Mouse (Mus musculus) B cell, adult 2 months (primary cell): ENCODE results near the gene Clec1a.
"Not testable (repeated sequence)": the region's sequence is repeated elsewhere in the genome, so short reads cannot be mapped to it uniquely, and the experiment has no call there.

Source experiments
- DNase-seq, 2 experiments: peaks; one replicate each; pipeline ENCODE4 v3.0.0; 2022

The Clec1a gene

GRCm38 (mm10) chr6:129451411-129452039, at the start of gene Clec1a:
TSS of gene Clec1a (minus strand) at chr6:129452000.
- DNase-seq = no peak

GRCm38 (mm10) chr6:129499516-129499915, 47.7 kb upstream of the Clec1a start:
- DNase-seq = not testable (repeated sequence)

DNA sequence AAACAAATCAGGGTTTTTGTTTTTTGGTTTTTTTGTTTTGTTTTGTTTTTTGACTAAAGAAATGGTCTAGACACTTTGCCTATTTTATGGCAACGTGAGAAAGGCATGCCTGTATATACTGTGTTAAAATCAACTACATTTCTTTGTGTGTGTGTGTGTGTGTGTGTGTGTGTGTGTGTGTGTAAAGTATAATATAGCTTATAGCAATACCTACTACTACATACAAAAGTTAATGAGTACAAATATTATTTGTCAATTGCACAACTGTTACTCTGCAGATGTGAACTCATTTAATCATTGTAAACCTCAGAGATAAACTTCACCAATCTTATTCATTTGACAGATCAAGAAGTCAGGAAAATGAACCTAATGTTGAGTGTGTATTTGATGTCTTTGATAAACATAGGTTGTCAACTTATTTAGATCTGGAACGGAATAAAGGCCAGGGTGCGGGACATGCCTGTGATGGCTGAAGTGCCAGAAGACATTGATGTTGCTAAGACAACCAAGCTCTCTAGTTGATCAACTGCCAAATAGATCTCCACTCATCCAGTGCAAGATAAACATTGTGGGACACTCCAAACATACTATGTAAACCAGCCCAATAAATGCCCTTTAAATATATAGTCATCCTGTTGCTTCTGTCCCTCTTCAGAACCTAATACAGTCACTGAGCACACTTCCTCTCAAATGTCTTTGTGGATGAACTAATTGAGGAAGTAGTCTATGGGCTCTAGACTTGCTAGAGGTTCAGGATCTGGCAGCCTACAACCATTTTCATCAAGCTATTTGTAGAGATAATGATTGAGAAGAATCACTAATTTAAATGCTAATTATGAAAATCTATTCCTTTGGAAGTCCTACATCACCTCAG, 45.8 kb upstream of the Clec1a start:
- no peak for DNase-seq

DNA sequence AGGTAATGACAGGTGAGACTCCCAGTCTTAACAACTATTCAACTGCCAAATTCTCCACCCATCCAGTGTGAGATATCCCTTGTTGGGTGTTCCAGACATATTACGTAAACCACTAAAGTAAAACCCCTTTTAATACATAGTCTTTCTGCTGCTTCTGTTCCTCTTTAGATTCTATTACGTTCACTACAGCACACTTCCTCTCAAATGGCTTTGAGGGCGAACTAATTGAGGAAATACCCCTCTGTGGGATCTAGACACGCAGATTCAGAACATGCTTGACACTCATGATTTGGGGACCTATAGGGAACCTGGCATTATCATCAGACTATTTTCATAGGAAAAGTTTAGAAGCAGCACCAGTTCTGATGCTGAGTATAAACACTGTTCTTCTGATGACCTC, 43.1 kb upstream of the Clec1a start:
- peak in 1 of 2 experiments; percentile 12 for DNase-seq

DNA sequence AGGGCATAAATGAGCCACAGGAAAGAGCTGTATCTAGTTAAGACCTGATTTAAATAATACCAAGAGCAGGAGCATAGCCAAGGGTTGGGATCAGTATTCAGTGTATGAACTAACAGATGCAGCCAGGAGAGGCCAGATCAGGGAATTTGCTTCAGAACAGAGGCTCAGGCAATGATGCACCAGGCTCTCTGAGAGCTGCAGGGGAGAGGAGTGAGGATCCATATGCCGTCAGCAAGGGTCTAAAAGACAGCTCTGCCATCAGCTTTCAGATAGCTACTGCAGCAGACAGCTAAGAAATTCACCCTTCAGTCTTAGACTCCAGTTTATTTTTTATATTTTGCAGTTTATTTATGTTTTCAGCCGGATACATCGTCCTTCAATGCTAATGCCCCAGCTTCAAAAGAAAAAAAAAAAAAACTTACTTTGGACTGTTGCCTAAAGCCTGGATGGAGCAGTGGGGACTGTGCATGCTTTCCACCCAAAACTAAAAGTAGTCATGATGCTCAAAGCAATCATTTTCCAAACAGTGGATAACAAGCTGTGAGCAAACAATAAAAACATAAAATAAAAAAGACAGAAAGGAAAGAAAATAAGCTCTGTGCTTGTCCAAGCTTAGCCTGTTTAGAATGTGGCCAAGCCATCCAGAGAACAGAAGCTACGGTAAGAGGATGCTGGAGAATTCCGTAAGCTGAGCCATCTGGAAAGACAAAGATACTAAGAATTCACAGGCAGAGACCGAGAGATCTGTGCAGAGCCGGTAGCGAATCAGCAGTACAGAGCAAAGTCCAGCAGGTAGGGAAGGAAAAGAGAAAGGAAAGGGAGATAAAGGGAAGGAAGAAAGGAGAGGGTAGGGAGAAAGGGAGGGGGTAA, 28.5 kb upstream of the Clec1a start:
- no peak for DNase-seq

- DNase-seq = peak; percentile 25 to 29
Observed at GRCm38 (mm10) chr6:129476404-129477126, 24.8 kb upstream of the Clec1a start.

DNA sequence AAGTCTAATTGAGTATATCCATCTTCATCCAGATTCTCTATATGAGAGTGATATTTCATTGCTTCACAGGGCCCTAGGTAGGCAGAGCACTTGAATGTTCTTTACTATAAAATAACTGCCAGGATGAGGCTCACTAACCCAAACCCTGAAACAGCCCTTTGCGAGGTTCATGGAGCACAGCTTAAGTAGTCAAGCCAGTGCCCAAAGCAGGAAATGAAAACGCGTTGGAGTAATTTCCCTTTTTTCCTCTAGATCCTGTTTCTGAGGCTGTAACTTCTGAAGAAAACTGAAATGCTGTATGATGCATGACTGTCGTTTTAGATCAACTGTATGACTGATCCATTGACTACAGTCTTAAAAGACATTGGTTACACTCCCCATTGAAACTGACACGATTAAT, 20.8 kb upstream of the Clec1a start:
- no peak for DNase-seq

DNA sequence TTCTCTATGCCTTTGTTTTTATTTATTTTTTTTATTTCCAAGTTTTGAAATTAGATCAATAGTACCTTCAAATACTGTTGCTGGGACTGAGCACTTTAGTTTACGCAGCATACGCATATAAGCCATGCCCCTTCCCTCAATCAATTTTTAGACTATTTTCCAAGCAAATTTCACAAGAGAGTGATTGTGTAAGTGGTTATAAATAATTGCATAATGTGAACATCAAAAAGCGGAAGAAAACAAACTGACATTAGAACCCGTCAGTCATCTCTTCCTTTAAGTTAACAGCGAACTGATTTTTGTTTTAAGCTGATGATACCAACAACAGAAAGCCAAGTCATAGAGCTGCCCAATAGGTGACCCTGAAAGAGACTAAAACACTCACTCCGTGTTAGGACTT, 19.6 kb upstream of the Clec1a start:
- no peak for DNase-seq

- DNase-seq = no peak
Observed at GRCm38 (mm10) chr6:129449743-129450142, 2.1 kb downstream of the Clec1a start.

GRCm38 (mm10) chr6:129438033-129438432, 13.8 kb downstream of the Clec1a start:
- DNase-seq = no peak

DNA sequence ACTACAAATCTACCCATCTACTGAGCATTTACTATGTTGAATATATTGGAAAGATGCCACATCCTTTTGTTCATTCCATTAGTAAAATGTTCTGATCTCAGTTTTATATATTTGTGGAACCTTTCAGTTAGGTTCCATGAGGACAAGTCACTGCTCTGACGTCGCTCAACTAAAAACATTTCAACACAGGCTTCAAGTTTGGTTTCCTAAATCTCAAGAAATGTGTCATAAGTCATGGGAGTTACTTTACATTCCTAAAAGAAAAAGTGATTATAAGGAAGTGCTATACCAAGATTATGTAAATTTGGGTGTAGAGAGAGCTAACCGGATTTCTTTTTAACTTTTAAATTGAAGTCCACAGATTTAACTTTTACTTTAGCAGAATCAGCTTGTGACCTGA, 15.8 kb downstream of the Clec1a start:
- no peak for DNase-seq

GRCm38 (mm10) chr6:129434239-129434638, 17.6 kb downstream of the Clec1a start:
- peak; percentile 59 to 66 for DNase-seq

DNA sequence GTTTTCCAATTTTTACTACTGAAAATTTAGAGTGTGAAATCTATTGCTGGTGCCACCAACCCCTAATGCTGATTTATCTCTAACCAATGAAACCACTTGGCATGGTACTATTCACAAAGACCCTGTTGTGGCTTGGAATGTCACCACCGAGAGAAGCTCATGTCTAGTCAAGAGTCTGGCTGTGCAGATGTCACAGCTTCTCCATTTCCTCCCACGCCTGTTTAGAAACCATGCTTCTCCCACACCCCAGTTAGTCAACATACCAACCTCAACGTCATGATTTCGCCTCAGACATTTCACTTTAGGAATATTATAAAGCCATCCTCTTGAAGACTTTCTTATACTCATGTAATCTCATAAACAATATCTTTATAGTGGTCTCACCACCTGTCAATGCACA, 24.5 kb downstream of the Clec1a start:
- DNase-seq = no peak

DNA sequence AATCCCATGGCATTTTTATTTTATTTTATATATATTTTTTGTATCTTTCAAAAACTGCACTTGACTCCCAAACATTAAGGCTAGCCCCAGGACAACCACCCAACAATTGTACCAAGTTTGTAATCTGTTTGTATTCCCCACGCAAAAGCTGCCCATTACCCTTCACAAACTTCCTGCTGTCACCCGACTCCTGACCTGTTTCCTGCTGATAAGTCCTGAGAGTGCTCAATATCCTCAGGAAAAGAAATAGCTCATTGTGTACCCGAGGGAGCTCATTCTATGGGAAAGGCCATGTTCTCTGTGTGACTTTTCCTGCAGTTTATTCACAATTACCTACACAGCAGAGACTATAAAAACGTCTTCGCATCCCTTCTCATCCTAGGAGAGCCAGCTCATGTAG, 26.0 kb downstream of the Clec1a start:
- DNase-seq = no peak

- DNase-seq = no peak
Observed at GRCm38 (mm10) chr6:129425217-129425616, 26.6 kb downstream of the Clec1a start.

- peak; percentile 78 to 80 for DNase-seq
Observed at GRCm38 (mm10) chr6:129423734-129424072, 28.1 kb downstream of the Clec1a start.

GRCm38 (mm10) chr6:129423040-129423733, 28.6 kb downstream of the Clec1a start:
- DNase-seq = no peak

DNA sequence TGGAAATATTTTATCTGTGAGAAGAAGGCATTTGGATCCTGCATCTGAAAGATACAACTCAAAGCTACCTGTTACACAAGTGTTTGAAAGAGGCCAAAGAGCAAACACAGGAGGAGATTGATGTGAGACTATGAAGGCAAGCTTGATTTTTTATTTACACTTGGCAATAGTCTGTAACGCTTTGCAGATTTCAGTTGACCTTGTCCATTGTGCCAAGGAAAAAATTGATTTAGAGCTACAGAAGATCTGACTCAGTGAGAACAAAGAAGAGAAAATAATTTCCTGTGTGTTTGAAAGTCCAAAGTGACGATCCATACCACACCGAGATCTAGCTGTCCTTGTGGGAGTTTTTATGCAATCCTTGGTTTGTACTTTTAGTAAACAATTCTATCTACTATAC, 29.5 kb downstream of the Clec1a start:
- DNase-seq = no peak

GRCm38 (mm10) chr6:129414177-129414576, 37.6 kb downstream of the Clec1a start:
- DNase-seq = no peak

DNA sequence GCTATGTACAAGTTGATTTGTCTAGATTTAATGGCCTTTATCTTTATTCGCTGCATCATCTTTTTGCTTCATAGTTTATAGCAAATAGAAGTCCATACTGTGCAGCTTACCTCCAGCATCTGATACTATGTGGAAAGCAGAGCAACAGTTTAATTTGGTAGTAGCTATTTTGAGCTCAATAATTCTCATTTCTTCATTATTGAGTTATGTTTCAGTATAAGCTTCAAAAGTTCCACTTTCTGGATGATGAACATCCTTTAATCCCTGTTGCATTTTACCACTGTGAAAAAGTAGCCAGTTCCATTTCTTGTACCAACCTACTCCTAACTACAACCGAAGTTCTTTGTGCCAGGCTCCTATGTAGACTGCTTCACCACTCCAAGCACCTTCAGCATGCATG, 43.2 kb downstream of the Clec1a start, which contains the start of gene Clec9a:
Gene Clec9a (plus strand): TSS at position 301 of the 400 bp plus-strand sequence.
- no peak for DNase-seq

GRCm38 (mm10) chr6:129407324-129407723, 44.5 kb downstream of the Clec1a start:
- peak in 1 of 2 experiments; percentile 4 for DNase-seq

DNA sequence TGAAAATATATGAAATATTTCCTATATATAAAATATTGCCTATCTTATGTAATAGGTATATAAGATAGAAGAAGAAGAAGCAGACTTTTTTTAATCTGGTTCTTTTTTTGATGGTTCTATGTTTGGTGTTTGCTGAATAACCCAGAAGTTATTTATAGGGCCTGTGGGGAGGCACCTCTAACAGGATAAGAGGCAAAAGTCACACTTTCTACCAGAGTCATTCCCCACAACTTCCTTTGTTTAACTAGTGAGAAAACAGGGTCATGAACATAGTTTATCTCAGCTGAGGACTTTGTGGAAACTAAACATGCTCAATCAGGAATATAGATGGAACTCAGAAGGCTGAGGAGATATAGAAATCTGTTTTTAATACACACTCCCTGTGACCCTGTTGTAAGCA, 45.8 kb downstream of the Clec1a start:
- DNase-seq = no peak
